ENCODE assay signal across 8 mouse cellular contexts in the genomic region with DNA sequence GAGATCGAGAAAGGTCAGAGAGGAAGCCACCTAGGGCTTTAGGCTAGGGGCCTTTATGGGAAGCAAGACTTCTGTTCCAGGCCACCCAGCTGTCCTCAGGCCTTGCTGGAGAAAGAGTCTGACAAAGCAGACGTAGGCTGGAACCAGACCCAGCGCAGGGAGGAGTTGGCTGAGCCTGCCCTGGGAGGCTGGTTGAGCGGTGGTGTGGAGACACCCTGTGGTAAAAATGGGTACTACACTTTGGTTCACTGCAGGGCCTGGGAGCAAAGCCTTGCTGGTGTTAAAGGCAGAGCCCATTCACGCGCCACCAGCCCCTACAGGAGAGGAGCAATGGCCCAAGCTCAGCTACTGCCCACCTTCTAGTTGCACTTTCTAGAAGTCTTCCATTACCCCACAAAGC. TPM values are rescaled to one million over a fixed set of nuclear protein-coding genes. Genes with fewer than 3 reads are reported as not detected.
A peak's percentile ranks its signal among the peaks of the same experiment; 100 is the strongest.
DNase-seq lines count a peak whose midpoint lies in the region; ATAC-seq lines count a peak whose summit lies in the region.

No protein-coding gene starts in this region.

- no peak overlapping the region for H3K4me3 ChIP-seq in hindbrain, embryonic 11.5 days (ENCODE audit: low read depth, low read length)

- peak; percentile 47 for DNase-seq in MN1 (ENCODE audit: low spot score)
- peak; percentile 65 for DNase-seq in cerebellum, adult 9-10 months
- DNase-seq in frontal cortex, adult 2 months (ENCODE audit: extremely low spot score in 1 of 2, low spot score in 1 of 2): peak; percentile 32 to 91
- peak; percentile 93 for DNase-seq in hindbrain, embryonic 11.5 days (ENCODE audit: low spot score)
- DNase-seq in layer of hippocampus, postnatal 10 days (ENCODE audit: low spot score in 2 of 2): peak; percentile 88 to 89
- DNase-seq in lung, postnatal 10 days: peak; percentile 91
- peak; percentile 94 for DNase-seq in retina, embryonic 14.5 days (ENCODE audit: low spot score)
- DNase-seq in thymus, postnatal 4 days: peak; percentile 75

- no peaks in the 10 kb centered on the region for H3K27me3 ChIP-seq in hindbrain, embryonic 11.5 days (ENCODE audit: control insufficient read depth, insufficient read depth, low read length)

- no peak overlapping the region for H3K4me2 ChIP-seq in hindbrain, embryonic 11.5 days (replicated peaks; ENCODE audit: low read depth, low read length)

- H3K36me3 ChIP-seq in hindbrain, embryonic 11.5 days (ENCODE audit: control insufficient read depth, insufficient read depth, low read length): no peaks in the 10 kb centered on the region

- WGBS in hindbrain, embryonic 11.5 days: 6% methylated on average over 6 of the region's 6 CpGs

- H3K4me1 ChIP-seq in hindbrain, embryonic 11.5 days (replicated peaks; ENCODE audit: control insufficient read depth, insufficient read depth, low read length): no peaks in the 10 kb centered on the region

- H3K27ac ChIP-seq in hindbrain, embryonic 11.5 days (ENCODE audit: low read depth, low read length): no peak overlapping the region

- no peaks in the 10 kb centered on the region for H3K9me3 ChIP-seq in hindbrain, embryonic 11.5 days (ENCODE audit: control insufficient read depth, low read length)

- no peak overlapping the region for H3K9ac ChIP-seq in hindbrain, embryonic 11.5 days (ENCODE audit: low read depth, low read length)

- ATAC-seq in hindbrain, embryonic 11.5 days (ENCODE audit: low FRiP score): peak; percentile 72

RNA-seq across cellular contexts. Expression of gene Trim29, which starts 26.4 kb away (rescaled TPM):
- 0.19 and 0.36 TPM in 2 replicates for polyA plus RNA-seq in frontal cortex, adult 2 months (2012; rRNA removed)
- polyA plus RNA-seq in hindbrain, embryonic 11.5 days (2014; fragmentation: Nextera tagmentation; extraction: Ambion mirVana): 0.82 and 2.4 TPM in 2 replicates
- under 1 TPM; 0.25 to 0.83 TPM for total RNA-seq in layer of hippocampus, postnatal 10 days (2021)

RNA-seq across cellular contexts. Expression of gene Oaf, which starts 44.6 kb away (rescaled TPM):
- 23.9 and 27.8 TPM in 2 replicates for polyA plus RNA-seq in frontal cortex, adult 2 months (2012; rRNA removed)
- 34.7 and 41.4 TPM in 2 replicates for polyA plus RNA-seq in hindbrain, embryonic 11.5 days (2014; fragmentation: Nextera tagmentation; extraction: Ambion mirVana)
- total RNA-seq in layer of hippocampus, postnatal 10 days (2021): 10 to 100 TPM; 12.2 to 14.6 TPM
